Mouse (Mus musculus) liver, postnatal 0 days (tissue): Measurements from ENCODE around the gene Cog5.

ENCODE experiments used
- CTCF ChIP-seq: sonication (generic); IDR thresholded peaks from 2 replicates; pipeline ENCODE4 v1.5.1; 2016; ENCODE audit warnings: antibody characterized with exemption, low read depth
- EP300 ChIP-seq: IDR thresholded peaks from 2 replicates; pipeline ENCODE4 v1.6.1; 2016; ENCODE audit warnings: antibody characterized with exemption, low read depth, mild to moderate bottlenecking

DNA sequence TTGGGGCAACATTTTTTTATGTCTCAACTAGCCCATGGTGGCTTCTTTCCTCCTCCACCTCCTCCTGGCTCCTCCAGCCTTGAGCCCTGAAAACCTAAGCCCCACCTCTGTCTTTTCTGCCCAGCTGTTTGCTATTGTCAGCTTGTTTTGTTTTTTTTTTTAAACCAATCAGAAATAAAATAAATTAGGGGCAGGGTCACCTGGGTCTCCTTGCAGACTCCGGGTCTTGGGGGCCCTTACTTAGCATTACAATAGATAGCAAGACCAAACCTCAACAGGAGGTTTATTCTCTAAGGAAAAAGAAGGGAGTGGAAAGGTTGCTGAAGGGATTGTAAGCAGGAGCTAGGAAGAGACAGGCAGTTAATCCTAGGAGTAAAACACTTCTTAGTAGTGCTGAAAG, 181.5 kb downstream of the Cog5 start:
- no peak for TF ChIP-seq CTCF
- no peak for TF ChIP-seq EP300
